Mouse (Mus musculus) CD4-positive helper T cell, adult 2 months (primary cell): ENCODE measurements at regions not wholly inside any gene's neighbourhood (a gene's known extent, or its start where the extent isn't known, plus 50 kb on each side); places are given as distances from the start of the nearest gene placed in this dataset.

ENCODE experiments used
- DNase-seq: peaks from one replicate; pipeline ENCODE4 v3.0.0-alpha.2; 2012; ENCODE audit warnings: low read depth, missing footprints, low spot score

DNA sequence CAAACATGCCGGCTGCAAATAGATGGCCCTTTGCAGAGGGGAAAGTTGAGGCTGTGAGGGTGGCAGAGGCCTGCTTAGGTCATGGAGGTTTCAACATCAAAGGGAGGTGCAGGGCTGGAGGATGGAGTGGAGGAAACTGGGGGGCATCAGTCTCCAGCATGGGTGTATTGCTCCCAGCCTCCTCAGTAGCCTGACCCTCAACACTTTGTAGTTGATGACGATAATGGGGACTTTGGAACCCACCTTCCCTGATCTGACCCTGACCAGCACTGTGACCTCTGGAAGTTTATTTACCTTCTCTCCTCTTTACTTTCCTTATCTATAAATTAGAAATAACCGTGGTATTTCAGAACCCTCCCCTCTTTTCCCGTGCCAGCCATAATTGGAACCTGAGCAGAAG is 56.2 kb downstream of the Gm26897 start:
- DNase-seq = no peak

- DNase-seq = no peak
Measured at GRCm38 (mm10) chr5:111790527-111790926, 56.8 kb downstream of the Gm26897 start.

- no peak for DNase-seq
Measured at GRCm38 (mm10) chr5:111791089-111791561, 57.4 kb downstream of the Gm26897 start.

DNA sequence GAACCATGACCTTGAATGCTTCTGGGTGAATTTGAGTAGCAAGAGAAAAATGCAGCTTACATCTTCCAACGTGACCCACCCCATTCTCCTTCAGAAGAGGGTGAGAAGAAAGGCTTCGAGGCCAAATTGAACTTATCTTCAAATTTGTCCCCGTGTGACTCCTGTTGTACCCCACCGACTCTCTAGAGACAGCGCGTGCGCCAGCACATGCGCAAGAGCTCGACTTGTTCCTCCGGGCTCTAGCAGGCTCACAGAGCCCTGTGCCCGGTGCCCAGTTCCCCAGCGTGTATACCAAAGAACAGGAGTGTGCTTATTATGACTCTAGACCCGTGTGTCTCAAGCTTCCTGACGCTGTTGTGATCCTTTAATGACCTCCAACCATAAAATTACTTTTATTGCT is 59.0 kb downstream of the Gm26897 start:
- no peak for DNase-seq

- DNase-seq = no peak
Measured at GRCm38 (mm10) chr5:111793178-111793577, 59.5 kb downstream of the Gm26897 start.

- DNase-seq = no peak
Measured at GRCm38 (mm10) chr5:111796889-111797288, 63.2 kb downstream of the Gm26897 start.

DNA sequence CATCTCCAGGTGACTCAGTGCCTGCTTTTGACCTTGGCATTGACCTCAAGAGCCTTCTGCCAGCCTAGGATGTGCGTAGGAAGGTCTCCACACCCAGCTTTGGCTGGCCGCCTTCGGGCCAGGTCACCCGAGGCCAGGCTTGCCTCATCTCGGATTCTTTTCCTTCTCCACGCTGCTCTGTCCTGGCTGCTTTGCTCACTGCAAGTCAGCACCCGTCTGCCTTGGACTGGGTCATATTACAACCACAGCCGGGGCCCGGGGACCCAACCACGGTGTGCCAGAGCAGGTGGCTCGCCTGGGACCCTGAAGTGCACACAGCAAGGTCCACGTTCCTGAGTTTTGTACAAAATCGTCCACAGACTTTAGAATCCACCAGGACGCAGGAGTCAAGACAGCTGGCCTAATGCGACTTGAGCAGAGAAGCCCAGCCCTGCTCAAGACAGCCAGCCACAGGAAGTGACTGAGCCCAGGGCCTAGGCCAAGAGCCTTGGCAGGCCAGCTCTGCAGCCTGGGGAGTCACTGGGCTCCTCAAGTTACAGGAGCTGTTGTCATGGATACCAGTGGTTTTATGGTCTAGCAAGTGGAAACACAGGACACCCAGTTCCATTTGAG is 66.1 kb downstream of the Gm26897 start:
- DNase-seq = no peak

GRCm38 (mm10) chr5:111800511-111800910 is 66.8 kb downstream of the Gm26897 start:
- DNase-seq = no peak

DNA sequence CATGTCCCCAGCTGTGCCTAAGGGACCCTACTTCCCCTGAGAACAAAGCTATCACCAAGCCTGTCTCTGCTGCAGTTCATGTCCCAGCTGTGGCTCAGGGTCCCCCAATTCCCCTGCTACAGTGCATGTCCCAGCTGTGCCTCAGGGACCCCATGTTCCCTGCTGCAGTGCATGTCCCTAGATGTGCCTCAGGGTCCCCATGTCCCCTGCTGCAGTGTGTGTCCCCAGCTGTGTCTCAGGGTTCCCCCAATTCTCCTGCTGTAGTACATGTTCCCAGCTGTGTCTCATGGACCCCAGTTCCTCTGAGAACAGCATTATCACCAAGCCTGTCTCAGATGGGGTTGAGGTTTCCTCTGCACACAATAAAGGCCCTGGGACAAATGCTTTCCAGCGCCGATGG is 67.3 kb downstream of the Gm26897 start:
- DNase-seq = no peak

- no peak for DNase-seq
Measured at GRCm38 (mm10) chr5:111804542-111804941, 70.8 kb downstream of the Gm26897 start.

DNA sequence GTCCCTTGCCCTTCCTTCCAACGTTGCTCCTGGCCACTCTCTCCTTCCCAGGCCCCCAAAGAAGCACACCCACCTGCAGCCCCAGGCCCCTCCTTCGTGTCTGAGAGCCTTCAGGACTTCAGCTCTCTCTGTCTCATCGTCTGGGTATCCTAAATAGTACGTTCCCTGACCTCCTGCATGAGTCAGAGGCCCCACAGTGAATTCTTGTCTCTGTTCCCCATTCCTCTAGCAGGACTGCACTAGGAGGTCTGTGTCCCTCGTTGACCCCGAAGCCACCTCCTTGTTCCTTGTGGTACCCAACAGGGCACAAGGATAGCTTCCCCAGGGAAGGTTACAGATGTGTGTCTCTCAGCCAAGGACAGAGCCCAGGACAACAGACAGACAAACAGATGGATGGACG is 71.4 kb downstream of the Gm26897 start:
- no peak for DNase-seq

DNA sequence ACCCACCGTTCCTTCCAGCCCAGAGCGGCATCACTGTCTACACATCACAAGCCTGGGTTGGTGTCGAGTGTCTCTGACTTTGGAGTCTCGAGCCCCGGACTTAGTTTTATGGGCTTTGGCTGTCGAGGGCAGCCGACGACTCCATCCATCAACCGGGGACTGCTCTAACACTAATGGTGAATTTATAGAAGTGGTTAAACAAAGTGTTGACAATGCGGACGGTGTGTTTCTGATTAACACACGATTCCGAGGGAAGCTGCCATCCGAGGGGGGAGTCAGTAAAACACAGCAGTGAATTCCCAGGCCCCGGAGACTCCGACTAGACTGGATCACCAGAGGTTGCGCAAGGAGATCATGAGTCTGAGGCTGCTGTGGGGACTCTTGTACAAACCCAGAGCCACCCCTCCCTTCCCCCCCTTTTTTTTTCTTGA is 72.1 kb downstream of the Gm26897 start:
- DNase-seq = no peak

- no peak for DNase-seq
Measured at GRCm38 (mm10) chr5:111810079-111810808, 76.5 kb downstream of the Gm26897 start.

- no peak for DNase-seq
Measured at GRCm38 (mm10) chr5:111812581-111812980, 78.9 kb downstream of the Gm26897 start.

GRCm38 (mm10) chr5:111813090-111813753 is 79.5 kb downstream of the Gm26897 start:
- DNase-seq = no peak

GRCm38 (mm10) chr5:111814893-111815760 is 81.4 kb downstream of the Gm26897 start:
- DNase-seq = no peak

- DNase-seq = no peak
Measured at GRCm38 (mm10) chr5:111820963-111821362, 87.2 kb downstream of the Gm26897 start.

GRCm38 (mm10) chr5:111822882-111823281 is 89.2 kb downstream of the Gm26897 start:
- DNase-seq = no peak

- no peak for DNase-seq
Measured at GRCm38 (mm10) chr5:111823420-111823819, 89.7 kb downstream of the Gm26897 start.

DNA sequence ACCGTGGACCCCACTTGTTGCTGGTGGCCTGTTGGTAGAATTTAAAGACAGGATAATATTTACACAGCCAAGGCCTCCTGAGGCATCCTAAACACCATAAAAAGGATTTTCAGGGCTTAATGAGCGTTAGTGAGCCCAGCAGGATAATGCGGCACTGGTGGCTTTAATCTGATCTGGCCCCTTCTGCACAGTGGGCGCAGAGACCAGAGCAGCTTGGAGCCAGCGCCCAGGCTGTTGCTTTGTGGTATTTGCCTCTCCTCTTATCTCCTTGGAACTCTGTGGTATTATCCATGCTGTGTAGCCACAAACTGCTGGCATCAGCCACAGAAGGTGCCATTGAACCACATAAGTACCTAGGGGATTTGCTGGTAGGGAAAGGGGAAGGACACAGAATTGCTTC is 90.1 kb downstream of the Gm26897 start:
- no peak for DNase-seq

- no peak for DNase-seq
Measured at GRCm38 (mm10) chr5:111824600-111825130, 90.9 kb downstream of the Gm26897 start.
